ENCODE assay signal across 42 mouse cellular contexts in genomic region chr3:36462348-36462747, GRCm38 (mm10). TPM values are rescaled to one million over a fixed set of nuclear protein-coding genes. Genes with fewer than 3 reads are reported as not detected.
"Had no signal": no experiment of that assay in that cellular context is flagged by ENCODE, and none has a peak within 500 bp of the region (broad histone marks: within the 10 kb centered on the region; RNA-seq: fewer than 3 reads in every experiment).

No protein-coding gene starts in this region.

- H3K4me1 ChIP-seq: limb, embryonic 13.5 days; liver, embryonic 15.5 days; lung, embryonic 15.5 days; midbrain, embryonic 10.5 days; midbrain, embryonic 12.5 days; midbrain, embryonic 13.5 days; midbrain, embryonic 15.5 days; neural tube, embryonic 12.5 days had no signal

- H3K4me3 ChIP-seq: limb, embryonic 10.5 days; limb, embryonic 12.5 days; limb, embryonic 13.5 days; limb, embryonic 15.5 days; liver, embryonic 12.5 days; liver, embryonic 13.5 days; liver, embryonic 15.5 days; lung, embryonic 15.5 days; megakaryocyte, embryonic 14.5 days; midbrain, embryonic 10.5 days; midbrain, embryonic 12.5 days; midbrain, embryonic 13.5 days; midbrain, embryonic 15.5 days; myocyte; neural tube, embryonic 12.5 days had no signal

- ATAC-seq: liver, embryonic 12.5 days; liver, postnatal 0 days; lung, postnatal 0 days; midbrain, embryonic 13.5 days; midbrain, embryonic 15.5 days; midbrain, embryonic 16.5 days had no signal

- H3K27me3 ChIP-seq: limb, embryonic 12.5 days; limb, embryonic 13.5 days; limb, embryonic 15.5 days; liver, embryonic 12.5 days; liver, embryonic 13.5 days; liver, embryonic 15.5 days; lung, embryonic 15.5 days; megakaryocyte, embryonic 14.5 days; midbrain, embryonic 12.5 days; midbrain, embryonic 13.5 days; midbrain, embryonic 15.5 days; neural tube, embryonic 12.5 days had no signal

- DNase-seq: left cerebral cortex, postnatal 4 days; liver; liver, embryonic 13.5 days; liver, postnatal 0 days; lung, adult 18-20 months; lung, adult 2 months; lung, embryonic 14.5 days; lung, postnatal 10 days; lung, postnatal 14 days; lung, postnatal 36 days; lung, postnatal 4 days; midbrain, embryonic 14.5 days had no signal

- H3K9ac ChIP-seq: limb, embryonic 12.5 days; limb, embryonic 13.5 days; limb, embryonic 15.5 days; liver, embryonic 12.5 days; liver, embryonic 13.5 days; liver, embryonic 14.5 days; liver, embryonic 15.5 days; liver, postnatal 0 days; lung, embryonic 14.5 days; lung, embryonic 15.5 days; midbrain, embryonic 12.5 days; midbrain, embryonic 13.5 days; midbrain, embryonic 15.5 days; neural tube, embryonic 12.5 days had no signal

- H3K27ac ChIP-seq: limb, embryonic 10.5 days; limb, embryonic 12.5 days; limb, embryonic 13.5 days; limb, embryonic 15.5 days; liver, embryonic 12.5 days; liver, embryonic 13.5 days; liver, embryonic 14.5 days; liver, embryonic 15.5 days; lung, embryonic 15.5 days; macrophage; midbrain, embryonic 10.5 days; midbrain, embryonic 12.5 days; midbrain, embryonic 13.5 days; midbrain, embryonic 15.5 days; neural tube, embryonic 12.5 days had no signal

- H3K36me3 ChIP-seq: liver, embryonic 13.5 days; liver, embryonic 15.5 days; midbrain, embryonic 10.5 days; midbrain, embryonic 12.5 days; midbrain, embryonic 13.5 days; midbrain, embryonic 15.5 days; neural tube, embryonic 12.5 days had no signal

- H3K4me2 ChIP-seq: limb, embryonic 12.5 days; limb, embryonic 13.5 days; limb, embryonic 15.5 days; liver, embryonic 11.5 days; liver, embryonic 12.5 days; liver, embryonic 13.5 days; liver, embryonic 15.5 days; lung, embryonic 14.5 days; lung, embryonic 15.5 days; midbrain, embryonic 12.5 days; midbrain, embryonic 13.5 days; midbrain, embryonic 15.5 days; neural tube, embryonic 12.5 days had no signal

- H3K9me3 ChIP-seq: limb, embryonic 10.5 days; limb, embryonic 12.5 days; limb, embryonic 13.5 days; limb, embryonic 15.5 days; liver, embryonic 12.5 days; liver, embryonic 13.5 days; liver, embryonic 15.5 days; lung, embryonic 15.5 days; megakaryocyte, embryonic 14.5 days; midbrain, embryonic 10.5 days; midbrain, embryonic 12.5 days; midbrain, embryonic 13.5 days; midbrain, embryonic 15.5 days; neural tube, embryonic 12.5 days had no signal

RNA-seq across cellular contexts. Expression of gene 1810062G17Rik, which starts 13.4 kb away (rescaled TPM):
- total RNA-seq: left cerebral cortex, postnatal 25 days; left cerebral cortex, postnatal 36 days; left cerebral cortex, postnatal 4 days; megakaryocyte-erythroid progenitor cell, adult 5-6 weeks; midbrain, postnatal 0 days; monocyte, adult 5-6 weeks had no signal
- polyA plus RNA-seq: macrophage; midbrain, embryonic 12.5 days; neural tube, embryonic 11.5 days had no signal

RNA-seq across cellular contexts. Expression of gene Gm11549, which starts 59.3 kb away (rescaled TPM):
- total RNA-seq: liver, adult 2 months; megakaryocyte progenitor cell, adult 5-6 weeks; megakaryocyte, adult 5-6 weeks; megakaryocyte-erythroid progenitor cell, adult 5-6 weeks; monocyte, adult 5-6 weeks had no signal
- polyA plus RNA-seq: limb, embryonic 10.5 days; limb, embryonic 11.5 days; liver, adult 2 months; liver, embryonic 11.5 days; liver, embryonic 12.5 days; liver, embryonic 13.5 days; liver, embryonic 15.5 days; liver, embryonic 16.5 days; liver, postnatal 0 days; lung, postnatal 0 days; macrophage; myocyte had no signal
